Mouse (Mus musculus): ENCODE data around the gene Tcea3.

- no peak for TF ChIP-seq EP300 (optimal IDR thresholded peaks at IDR 0.05)
- TF ChIP-seq CTCF (IDR thresholded peaks at IDR 0.05; ENCODE audit: low read depth): no peak
Observed at GRCm38 (mm10) chr4:136210931-136211330, 36.6 kb upstream of the Tcea3 start.
